Mouse (Mus musculus): ENCODE data around the gene Ell2.

The Ell2 gene

DNA sequence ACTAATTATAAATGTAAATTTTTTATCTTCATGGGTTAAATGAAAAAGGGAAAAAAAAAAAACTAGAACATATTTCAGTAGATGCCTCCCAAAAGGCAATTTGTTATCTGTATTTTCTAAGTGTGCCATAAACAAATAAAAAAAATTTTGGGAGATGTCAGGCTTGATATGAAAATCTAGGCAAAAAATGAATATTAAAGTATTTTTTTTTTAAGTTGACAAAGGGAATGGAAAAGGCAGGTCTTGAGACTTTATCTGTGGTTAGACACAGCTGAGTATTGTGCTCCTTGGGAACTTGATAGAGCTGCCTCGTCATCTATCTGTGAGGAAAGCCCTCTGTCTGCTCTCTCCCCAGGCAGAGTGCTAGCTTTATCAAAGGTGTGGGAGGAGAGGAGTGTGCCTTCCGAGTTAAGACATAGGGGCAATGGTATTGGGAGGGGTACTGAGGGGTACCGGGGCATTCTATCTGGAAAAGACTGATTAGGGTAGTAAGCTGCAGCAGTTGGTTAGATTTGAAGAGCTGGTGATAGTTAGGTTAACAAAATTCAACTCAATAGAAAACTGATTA lies 27.1 kb downstream of the Ell2 start:
- no peak for DNase-seq (ENCODE audit: low read depth)

DNA sequence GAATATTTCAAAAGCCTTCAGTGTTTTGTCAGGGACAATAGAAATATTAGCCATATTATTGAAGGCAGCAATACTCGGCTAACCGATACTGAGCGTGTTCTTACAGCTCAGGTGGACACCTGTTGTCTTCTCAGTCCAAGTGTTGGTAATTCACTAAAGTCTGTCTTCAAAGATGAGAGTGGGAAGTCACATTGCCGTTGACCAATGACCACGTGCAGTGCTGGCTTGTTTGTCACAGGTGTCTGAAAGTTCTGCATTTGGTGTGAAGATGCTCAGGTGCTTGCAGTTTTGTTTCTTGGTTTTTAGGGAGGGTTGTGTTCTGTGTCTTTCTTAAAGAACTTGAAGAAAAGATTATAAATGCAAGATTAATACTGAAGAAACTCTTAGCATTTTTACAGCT lies 27.7 kb downstream of the Ell2 start:
- DNase-seq (ENCODE audit: low read depth) = no peak

DNA sequence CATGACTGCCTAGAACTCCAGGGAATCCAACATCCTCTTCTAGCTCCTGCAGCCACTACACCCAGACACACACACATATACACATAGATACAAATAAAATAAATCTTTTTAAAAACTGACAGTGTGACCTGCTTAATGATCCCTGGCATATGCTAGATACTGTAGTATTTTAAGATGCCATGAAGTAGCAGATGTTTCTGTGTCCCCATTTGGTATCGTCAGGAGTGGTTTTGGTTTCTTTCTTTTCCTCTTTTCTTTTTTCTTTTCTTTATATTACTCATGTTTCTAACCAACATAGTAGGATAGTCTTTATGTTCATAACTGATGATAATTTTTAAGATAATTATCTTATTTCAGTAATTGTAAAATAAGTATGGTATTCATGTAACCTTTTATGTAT lies 29.0 kb downstream of the Ell2 start:
- no peak for DNase-seq (ENCODE audit: low read depth)

DNA sequence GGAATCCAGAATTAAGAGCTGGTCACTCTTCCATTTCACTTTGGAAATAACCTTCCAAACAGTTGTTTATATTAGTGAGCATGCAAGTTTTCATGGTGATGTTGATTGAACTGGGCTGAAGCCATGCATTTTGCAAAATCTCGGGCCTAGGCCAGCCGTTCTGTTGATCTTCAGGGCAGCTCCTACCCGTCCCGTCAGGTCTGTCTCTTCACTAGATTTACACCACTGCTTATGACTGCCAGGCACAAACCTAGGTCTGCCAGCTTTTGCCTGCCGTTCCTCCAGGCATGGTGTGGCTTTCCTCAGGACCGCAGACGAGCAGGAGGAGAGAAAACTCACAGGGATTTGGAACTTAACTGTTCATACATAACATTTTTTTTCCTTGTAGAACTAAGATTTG lies 31.4 kb downstream of the Ell2 start:
- DNase-seq (ENCODE audit: low read depth) = peak; percentile 40

DNA sequence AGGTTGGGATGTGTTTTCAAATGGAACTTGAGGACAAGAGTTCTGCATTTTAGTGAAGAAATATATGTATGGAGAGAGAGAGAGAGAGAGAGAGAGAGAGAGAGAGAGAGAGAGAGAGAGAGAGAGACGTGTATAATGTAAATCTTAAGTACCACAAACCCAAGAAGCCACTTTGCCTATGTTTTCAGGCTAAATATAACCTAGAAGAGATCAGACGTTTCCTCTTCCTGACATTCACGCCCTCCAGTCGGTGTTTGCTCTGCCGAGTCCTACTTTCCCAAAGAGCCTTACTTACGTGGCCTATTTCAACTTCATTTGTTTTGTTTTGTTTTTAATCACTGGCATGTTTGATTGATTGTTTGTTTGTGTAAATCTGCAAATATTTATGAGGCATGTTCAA lies 32.0 kb downstream of the Ell2 start:
- DNase-seq (ENCODE audit: low read depth) = no peak

DNA sequence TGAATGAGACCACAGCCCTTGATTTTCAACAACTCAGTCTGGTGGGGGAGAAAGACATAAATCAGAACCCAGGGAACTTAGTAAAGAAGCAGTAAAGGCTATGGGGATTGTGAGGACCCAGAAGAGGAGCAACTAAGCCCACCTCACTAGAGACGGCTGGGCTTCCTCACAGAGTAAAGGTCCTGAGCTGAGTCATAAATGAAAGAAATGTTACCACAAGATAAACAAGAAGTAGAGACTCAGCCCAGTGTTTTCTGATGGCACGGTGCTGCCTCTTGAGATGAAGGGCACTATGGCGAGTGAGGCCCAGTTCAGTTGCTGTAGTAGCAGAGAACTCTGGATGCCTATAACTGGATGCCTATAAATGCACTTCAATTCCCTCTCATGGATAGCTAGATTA lies 32.4 kb downstream of the Ell2 start:
- no peak for DNase-seq (ENCODE audit: low read depth)

DNA sequence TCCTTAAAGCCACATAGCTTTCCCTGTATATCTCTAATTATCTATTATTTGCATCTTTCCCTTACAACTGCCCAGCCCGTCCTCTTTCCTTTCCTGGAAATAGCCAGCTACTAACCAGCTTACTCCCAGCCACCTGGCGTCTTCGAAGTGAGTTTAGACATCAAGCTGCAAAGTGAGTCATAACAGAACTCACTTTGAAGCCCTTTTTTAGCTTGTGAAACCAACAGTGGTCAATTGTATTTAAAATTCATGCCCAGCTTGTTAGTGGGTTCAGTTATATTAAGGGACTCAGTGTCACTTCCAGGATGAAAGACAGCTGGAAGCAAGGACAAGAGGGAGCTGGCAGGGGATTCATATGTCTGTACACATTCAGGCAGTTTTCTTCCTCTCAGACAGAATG lies 33.5 kb downstream of the Ell2 start:
- peak; percentile 41 for DNase-seq (ENCODE audit: low read depth)

DNA sequence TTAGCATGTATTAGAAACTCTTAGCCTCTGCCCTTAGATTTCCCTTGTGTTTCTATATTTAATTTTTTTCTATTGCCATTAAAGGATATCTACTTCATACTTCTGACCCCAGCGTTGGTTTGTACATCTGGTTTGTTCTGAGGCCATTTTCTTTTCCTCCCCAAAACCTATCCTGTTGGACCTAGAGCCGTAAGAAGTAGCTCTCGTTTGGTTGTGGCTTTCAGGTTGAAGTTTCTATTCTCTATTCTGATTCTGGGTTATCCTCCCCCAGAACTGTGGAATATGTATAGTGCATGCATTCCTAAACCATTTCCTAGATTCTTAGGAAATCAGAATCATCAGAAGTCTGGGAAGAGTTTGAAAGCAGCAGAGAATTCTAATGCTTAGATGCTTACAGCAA lies 34.6 kb downstream of the Ell2 start:
- DNase-seq (ENCODE audit: low read depth) = no peak

- DNase-seq (ENCODE audit: low read depth) = no peak
Measured at GRCm38 (mm10) chr13:75741736-75742729, 35.5 kb downstream of the Ell2 start.

GRCm38 (mm10) chr13:75742970-75743369 lies 36.4 kb downstream of the Ell2 start:
- no peak for DNase-seq (ENCODE audit: low read depth)

DNA sequence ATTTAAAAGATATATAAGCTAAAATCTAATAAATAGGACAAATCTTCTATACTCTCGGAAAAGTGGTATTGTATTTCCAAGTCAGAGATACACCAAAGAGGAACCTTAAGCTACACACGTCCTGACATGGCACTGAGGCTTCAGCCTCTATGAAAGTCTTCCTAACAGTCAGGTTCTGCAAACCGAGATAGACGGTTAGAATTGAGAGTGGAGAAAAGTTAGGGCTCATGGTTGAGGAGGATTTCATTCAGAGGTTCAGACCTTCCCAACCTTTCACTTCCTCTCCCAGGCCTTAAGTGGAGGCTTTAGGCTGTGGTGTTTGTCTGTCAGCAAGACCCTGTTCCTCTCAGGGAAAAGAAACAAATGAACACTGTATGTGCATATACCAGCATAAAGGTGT lies 37.5 kb downstream of the Ell2 start:
- DNase-seq (ENCODE audit: low read depth) = no peak

DNA sequence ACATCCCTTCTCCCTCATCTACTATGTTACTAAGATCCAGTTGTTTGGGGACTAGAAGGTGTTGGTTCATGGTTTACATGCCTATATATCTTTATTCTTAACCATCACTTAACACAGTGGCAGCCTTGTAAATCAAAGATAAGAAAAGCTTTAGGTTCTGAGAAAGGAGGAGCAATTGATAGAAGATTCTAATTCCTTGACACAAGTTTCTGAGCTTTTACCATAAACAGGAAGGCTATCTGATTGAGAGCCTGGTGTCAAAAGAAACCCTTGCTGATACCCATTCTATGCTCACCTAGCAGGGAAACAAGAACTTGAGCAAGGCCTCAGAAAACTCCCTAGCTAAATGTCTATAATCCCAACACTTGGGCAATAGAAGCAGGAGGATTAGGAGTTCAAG lies 38.8 kb downstream of the Ell2 start:
- no peak for DNase-seq (ENCODE audit: low read depth)

- no peak for DNase-seq (ENCODE audit: low read depth)
Measured at GRCm38 (mm10) chr13:75747265-75747664, 40.7 kb downstream of the Ell2 start.

DNA sequence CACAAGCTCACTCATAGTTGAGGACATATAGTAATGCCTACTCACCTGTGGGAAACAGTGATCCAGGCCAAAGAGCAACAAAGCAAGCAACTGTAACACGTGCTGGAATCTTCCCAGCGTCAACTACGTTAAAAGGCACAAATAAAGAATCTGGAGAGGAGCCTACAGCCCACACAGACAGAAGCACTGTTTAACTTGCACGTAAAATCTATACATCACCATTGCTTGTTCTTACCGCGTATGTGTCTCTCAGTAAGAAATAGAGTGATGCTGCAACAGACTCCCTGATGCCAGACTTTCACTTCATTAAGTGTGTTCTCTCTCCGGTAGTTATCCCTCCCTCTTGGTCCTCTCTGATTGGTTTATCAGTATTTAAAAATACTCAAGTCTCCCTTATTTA lies 42.1 kb downstream of the Ell2 start:
- DNase-seq (ENCODE audit: low read depth) = no peak

DNA sequence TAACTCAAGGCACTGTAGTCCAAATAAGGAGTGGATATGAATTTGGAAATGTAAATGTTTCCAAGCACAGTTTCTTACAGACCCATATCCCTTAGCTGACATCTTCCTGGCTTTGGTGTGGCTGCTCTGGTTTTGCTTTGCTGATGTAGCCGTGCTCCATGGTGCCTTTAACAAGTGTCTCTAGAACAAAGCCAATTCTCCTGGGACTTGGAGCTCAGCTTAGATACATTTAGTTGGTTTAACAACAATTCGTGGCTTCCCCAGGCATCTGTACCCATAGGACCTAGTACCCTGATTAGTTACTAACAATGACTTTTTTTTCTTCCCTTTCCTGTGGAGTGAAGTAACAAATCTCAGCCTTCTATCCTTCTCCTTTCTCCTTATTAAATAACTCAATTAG lies 44.2 kb downstream of the Ell2 start:
- no peak for DNase-seq (ENCODE audit: low read depth)

GRCm38 (mm10) chr13:75752216-75752938 lies 45.8 kb downstream of the Ell2 start:
- DNase-seq (ENCODE audit: low read depth) = peak; percentile 98

GRCm38 (mm10) chr13:75754398-75754797 lies 47.8 kb downstream of the Ell2 start:
- DNase-seq (ENCODE audit: low read depth) = peak; percentile 97

- DNase-seq (ENCODE audit: low read depth) = no peak
Measured at GRCm38 (mm10) chr13:75760859-75761548, 54.4 kb downstream of the Ell2 start.

- no peak for DNase-seq (ENCODE audit: low read depth)
Measured at GRCm38 (mm10) chr13:75762759-75763158, 56.2 kb downstream of the Ell2 start.

DNA sequence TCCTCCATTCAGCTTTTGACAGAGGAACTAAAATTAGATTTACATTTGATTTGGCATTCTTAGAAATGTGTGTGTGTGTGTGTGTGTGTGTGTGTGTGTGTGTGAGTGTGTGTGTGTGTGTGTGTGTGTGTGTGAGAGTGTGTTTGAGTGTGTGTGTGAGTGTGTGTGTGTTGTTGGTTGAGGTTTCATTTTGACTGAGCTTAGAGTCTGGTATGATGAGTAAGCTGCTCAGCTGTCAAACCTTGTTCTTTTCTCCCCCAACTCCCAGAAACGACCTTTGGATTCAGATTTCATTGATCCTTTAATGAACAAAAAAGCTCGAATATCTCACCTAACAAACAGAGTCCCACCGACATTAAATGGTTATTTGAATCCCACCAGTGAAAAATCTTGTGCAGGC lies 56.7 kb downstream of the Ell2 start:
- no peak for DNase-seq (ENCODE audit: low read depth)

DNA sequence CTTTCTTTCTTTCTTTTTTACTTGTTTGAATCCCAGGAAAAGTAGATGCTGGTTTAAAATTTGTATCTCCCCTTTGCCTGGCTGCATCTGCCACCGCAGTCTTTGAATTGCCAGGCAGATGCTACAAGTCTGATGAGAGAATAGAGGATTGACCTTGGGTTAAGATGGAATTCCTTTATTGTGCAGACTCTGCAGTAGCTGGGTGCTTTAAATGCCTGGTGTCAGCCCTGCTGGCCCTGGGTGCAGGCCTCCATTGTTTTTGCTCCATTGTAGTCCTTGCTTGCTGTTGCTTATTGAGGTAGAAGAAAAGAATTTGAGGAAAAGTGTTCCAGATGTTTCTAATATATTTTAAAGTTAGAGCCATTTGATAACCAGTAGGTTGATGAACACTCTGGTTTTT lies 59.2 kb downstream of the Ell2 start:
- no peak for DNase-seq (ENCODE audit: low read depth)

- DNase-seq (ENCODE audit: low read depth) = no peak
Measured at GRCm38 (mm10) chr13:75766238-75766637, 59.7 kb downstream of the Ell2 start.
